Mouse (Mus musculus) brain, embryonic 14.5 days (tissue): ENCODE data around the gene Cblb. TPM values are rescaled to one million over a fixed set of nuclear protein-coding genes. Genes with fewer than 3 reads are reported as not detected.

Experiments used
- DNase-seq: peaks from one replicate; pipeline ENCODE4 v3.0.0-alpha.2; 2011; ENCODE audit warnings: low read depth
- CTCF ChIP-seq: fragments of 200-500 bp; IDR thresholded peaks from 2 replicates; pipeline ENCODE4 v1.5.1; 2012; ENCODE audit warnings: inconsistent platforms, mild to moderate bottlenecking, moderate library complexity, borderline replicate concordance; ENCODE audit not compliant: insufficient read depth, insufficient read length; ENCODE audit errors: extremely low read depth
- POLR2A ChIP-seq: fragments of 200-500 bp; IDR thresholded peaks from 2 replicates; pipeline ENCODE4 v1.6.1; 2012; ENCODE audit warnings: mild to moderate bottlenecking, inconsistent platforms, borderline replicate concordance; ENCODE audit not compliant: poor library complexity, insufficient read depth, insufficient read length, severe bottlenecking; ENCODE audit errors: extremely low read depth
- polyA plus RNA-seq: library from polyadenylated mRNA; depleted of rRNA; stranded (reverse); fragments of >200 nt; gene quantifications from 2 replicates; pipeline ENCODE4 v1.2.3, GENCODE M21; 2012

Cblb gene
- polyA plus RNA-seq, 1 experiment: 29.9 TPM

DNA sequence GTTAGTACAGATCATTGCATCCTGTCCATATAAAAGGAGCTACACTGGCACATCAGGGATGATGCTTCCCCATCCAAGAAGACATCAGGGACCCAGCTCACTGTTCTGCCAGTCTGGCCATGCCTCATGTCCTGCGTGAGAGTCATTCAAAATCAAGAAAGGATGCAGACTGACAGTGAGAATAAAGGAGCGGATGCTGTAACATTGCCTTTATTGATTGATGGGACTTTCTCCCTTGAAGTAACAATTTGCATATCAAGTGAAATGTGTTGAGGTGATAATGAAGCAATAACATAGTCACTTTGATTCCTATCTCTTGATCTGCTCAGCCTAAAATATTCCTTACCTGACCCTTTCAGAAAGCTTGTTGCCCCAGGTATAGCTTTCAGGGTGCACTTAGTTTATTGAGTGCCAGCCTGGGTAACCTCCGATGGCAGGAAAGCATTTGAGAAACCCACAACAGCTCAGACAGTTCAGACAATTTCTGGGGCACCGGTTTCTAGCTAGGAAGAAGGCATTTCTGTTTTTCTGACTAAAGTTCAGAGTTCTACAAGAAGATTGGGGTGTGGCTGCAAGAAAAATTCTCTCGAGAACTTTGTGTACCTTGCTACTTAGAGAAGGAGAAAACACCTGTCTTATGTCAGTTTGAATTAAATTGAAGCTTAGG is 124.1 kb downstream of the Cblb start:
- TF ChIP-seq CTCF (no peak), POLR2A (no peak)
- DNase-seq: no peak

DNA sequence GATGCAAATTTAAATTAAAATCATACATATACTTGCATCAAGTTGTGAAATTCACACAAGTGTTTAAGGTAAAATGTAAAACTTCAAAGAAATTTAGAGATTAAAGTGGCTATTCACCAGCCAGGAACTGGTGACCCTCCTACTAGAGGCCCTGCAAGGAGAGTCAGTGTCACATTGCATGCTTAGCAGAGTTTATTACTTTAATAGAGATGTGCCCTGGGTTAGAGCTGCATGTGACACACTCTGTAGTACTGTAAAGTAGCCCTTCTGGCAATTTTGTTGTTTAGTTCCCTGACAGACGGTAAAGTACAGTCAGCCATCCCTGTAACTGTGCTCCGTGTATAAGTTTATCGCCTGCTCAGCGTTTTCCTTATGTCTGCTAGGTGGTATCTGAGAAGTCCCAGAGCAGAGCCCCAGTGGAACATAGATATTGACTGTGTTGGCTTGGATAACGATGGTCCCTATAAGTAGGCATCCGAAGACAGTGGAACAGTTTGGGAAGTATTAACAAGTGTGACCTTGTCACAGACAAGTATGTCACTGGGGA is 129.0 kb downstream of the Cblb start:
- no peak for DNase-seq
- TF ChIP-seq POLR2A (no peak), CTCF (no peak)

DNA sequence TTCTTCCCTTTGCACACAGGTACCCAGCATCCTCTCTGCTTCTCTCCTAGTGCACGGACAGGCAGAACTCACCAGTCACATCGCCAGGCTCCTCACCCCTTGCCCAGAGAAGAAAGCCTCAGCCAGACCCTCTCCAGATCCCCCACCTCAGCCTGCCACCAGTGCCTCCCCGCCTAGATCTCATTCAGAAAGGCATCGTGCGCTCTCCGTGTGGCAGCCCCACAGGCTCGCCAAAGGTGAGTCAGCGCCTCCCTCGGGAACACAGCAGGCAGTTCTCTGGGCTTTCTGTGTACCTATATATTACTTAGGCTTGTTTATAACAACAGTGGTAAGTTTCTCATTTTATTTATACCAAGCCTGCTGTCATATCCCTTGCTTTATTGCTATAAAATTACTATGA is 133.2 kb downstream of the Cblb start:
- no peak for TF ChIP-seq CTCF
- TF ChIP-seq POLR2A: no peak
- DNase-seq: no peak

DNA sequence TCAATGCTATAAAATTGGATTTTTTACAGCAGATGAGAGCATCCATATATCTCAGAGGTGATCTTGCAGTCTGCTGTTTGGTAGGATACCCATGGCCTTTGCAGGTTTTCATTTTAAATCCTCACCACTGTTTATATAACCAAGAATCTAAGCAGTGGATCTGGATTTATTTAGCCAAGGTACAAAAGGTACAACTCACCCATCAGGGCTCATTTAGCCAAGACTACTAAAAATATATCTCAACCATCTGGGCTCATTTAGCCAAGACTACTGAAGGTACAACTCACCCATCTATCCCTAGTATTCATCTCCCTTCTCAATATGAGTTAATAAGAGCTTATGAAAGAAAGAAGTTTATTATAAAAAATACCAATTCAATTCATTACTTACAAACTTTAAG is 142.2 kb downstream of the Cblb start:
- DNase-seq: no peak
- TF ChIP-seq POLR2A (no peak), CTCF (no peak)

DNA sequence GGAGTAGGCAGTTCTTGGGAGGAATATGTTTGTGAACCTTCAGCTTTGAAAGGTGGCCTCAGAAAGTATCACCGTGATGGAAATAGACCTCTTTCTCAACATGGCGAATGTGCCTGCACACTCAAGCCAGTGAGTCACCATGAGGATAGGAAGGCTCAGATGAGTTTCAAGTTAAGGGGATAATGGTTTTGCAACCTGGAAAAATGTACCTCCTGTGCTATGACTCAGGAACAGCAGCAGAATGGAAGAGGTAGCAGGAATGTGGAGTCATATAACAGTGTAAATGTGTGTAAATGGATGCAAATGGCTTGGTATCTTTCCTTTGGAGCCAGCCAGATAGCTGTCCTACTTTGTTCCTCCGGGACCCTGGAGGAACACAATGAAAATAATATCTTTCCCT is 148.8 kb downstream of the Cblb start:
- TF ChIP-seq CTCF: no peak
- no peak for DNase-seq

DNA sequence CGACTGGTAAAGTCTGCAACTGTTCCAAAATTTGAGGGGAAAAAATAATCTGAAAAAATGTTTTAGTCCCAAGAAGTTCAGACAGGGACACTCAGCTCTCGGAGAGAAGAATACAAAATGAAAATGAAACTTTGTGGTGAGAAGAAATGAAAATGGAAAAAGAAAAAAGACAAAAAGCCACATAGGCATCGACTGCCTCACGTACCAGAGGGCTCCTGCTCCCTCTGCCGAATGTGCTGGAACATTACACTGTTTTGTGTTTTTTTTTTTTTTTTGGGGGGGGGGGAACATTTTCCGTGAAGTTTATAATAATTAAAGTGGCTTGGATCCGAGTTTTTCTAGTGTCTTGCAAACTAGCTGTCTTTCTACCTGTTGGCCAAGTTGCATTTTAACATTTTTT is 151.0 kb downstream of the Cblb start:
- TF ChIP-seq CTCF: peak; percentile 13; the same call in 1 of the 2 replicates
- no peak for TF ChIP-seq POLR2A
- DNase-seq: no peak

DNA sequence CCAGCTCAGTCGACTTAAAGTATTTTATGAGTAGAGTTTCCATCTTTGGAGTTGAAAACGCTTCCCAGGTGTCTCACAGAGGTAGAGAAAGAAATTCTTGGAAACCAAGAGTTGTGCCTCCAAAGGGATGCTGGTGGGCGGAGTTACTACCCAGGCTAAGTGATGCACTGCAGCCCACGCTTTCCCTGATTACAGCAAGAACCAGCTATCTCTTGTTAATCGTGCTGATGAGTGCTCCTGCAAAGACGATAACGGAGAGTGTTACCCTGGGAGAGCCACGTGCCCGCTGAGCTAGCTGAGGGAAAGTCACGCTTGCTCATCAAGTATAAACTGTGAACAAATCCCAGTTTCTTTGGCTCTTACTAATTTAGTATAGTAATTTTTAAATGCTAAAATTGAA is 153.3 kb downstream of the Cblb start:
- no peak for TF ChIP-seq POLR2A
- TF ChIP-seq CTCF: no peak
- DNase-seq: no peak

DNA sequence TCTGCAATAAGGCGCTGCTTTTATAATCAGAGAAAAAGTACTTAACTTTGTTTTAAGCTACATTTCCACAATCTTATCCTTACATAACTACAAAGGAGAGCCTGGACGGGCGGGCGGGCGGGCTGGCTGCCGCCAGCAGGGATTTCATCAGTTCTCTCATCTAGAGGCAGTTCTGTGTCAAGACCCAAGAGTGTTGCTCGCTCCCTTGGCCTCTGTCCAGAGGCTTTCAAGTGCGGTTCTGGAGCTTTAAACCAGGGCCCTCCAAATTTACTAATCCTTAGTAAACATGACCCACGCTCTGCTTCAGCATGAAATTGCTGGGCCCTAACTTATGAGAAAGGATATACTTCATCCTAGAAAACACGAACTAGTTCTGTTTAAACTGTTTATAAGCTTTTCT is 155.7 kb downstream of the Cblb start:
- no peak for TF ChIP-seq POLR2A
- TF ChIP-seq CTCF: no peak

DNA sequence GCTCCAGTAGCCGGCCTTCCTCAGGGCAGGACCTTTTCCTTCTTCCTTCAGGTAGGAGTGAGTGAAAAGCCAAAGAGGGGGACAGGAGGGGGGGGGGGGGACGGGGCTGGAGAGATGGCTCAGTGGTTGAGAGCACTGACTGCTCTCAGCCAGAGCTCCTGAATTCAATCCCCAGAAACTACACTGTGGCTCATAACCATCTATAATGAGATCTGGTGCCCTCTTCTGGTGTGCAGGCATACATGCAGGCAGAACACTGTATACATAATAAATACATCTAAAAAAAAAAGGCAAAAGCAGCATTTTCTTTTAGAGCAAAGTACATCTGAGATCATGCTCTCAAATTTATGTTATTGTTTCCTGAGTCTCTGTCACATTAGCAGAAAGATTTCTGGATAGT is 158.1 kb downstream of the Cblb start:
- TF ChIP-seq POLR2A (no peak), CTCF (peak; percentile 23; the same call in 1 of the 2 replicates)
- no peak for DNase-seq

More for the DNA sequence above, 155.7 kb downstream of the Cblb start:
- DNase-seq: peak; percentile 54

DNA sequence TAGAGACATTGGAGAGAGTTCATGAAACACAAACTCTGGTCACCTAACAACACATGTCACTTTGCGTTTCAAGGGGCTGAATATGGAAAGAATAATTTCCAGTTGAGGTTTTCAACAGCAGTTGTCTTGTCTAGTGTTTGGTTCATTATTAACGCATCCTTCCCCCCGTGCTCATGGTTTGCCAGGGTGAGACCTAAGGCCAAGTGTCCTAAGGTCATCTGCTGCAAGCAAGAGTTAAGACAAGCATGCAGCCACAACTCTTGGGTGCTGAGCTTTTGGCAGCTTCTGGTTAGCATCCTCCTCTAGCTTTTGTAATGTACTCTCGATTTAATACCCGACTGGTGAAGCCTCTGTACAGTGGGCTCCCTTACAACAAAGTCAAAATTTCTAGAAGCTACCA is 159.7 kb downstream of the Cblb start:
- TF ChIP-seq POLR2A: no peak
- no peak for TF ChIP-seq CTCF

DNA sequence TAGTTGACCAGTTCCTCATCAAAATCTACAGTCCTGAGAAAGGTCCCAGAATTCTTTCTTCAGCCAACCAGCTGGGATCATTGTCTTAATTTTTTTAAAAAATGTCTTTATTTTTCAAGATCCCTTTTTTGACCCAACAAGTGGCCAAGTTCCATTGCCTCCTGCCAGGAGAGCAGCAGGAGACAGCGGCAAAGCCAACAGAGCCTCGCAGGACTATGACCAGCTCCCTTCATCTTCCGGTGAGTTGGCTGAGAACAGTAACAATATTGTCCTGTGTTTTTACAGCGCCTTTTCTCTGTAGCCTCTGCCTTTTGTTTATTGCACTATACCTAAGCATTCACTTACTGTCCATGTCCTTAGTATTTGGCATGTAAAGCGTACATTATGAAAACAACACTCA is 163.0 kb downstream of the Cblb start:
- DNase-seq: no peak
- TF ChIP-seq CTCF (no peak), POLR2A (no peak)

More for the DNA sequence above, 159.7 kb downstream of the Cblb start:
- DNase-seq: no peak

DNA sequence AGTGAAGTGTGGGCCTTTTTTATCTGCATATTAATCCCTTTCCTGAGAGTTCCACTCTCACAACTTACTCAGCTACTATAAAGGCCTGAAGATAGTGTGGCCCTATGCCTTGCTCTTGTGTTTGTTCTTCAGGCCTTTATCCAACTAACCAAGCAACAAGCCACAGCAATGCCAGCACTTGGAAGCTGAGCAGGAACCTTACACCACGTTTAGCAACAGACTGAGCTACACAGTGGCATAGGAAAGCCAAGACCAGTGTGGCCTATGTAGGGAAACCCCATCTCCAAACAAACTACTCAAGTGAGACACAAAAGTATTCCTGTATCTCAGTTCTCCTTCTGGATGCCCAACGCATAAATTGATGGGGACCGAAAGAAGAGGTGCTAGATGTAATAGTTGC is 163.8 kb downstream of the Cblb start:
- TF ChIP-seq POLR2A (no peak), CTCF (no peak)
- no peak for DNase-seq
